Mouse (Mus musculus) mouse trophoblast stem cell (cell line): ENCODE measurements around the gene Retreg2.

Experiments used
- in situ Hi-C, 2 experiments: fragments of 300-500 bp; cut with MseI, MboI; formaldehyde crosslinking; loops; 2 replicates in 1 of 2; 3 replicates in 1 of 2; pipeline ENCODE4 v1.15.1; 2025

The Retreg2 gene

GRCm38 (mm10) chr1:75142301-75143261 lies at the start of gene Retreg2, which contains the start of gene Cnppd1:
Retreg2 (plus strand) TSS chr1:75142778.
Cnppd1 (minus strand) TSS chr1:75142711.
- in situ Hi-C loops: no loop called here

- in situ Hi-C loops: no loop called here
Observed at GRCm38 (mm10) chr1:75122211-75122610, 20.4 kb upstream of the Retreg2 start.

- in situ Hi-C loops: no loop called here
Observed at GRCm38 (mm10) chr1:75124346-75125321, 17.9 kb upstream of the Retreg2 start, which contains the start of gene Nhej1. Nhej1 (minus strand) TSS chr1:75125200.

GRCm38 (mm10) chr1:75125418-75125817 lies 17.2 kb upstream of the Retreg2 start:
- in situ Hi-C loops: no loop called here

GRCm38 (mm10) chr1:75128641-75129040 lies 13.9 kb upstream of the Retreg2 start:
- in situ Hi-C loops: no loop called here

GRCm38 (mm10) chr1:75133421-75134207 lies 9.0 kb upstream of the Retreg2 start, which contains the start of gene Slc23a3:
Slc23a3 (minus strand) TSS chr1:75133890.
- in situ Hi-C loops: no loop called here

- in situ Hi-C loops: no loop called here
Observed at GRCm38 (mm10) chr1:75136293-75136692, 6.3 kb upstream of the Retreg2 start.

GRCm38 (mm10) chr1:75136730-75137129 lies 5.8 kb upstream of the Retreg2 start:
- in situ Hi-C loops: no loop called here

GRCm38 (mm10) chr1:75138448-75138847 lies 4.1 kb upstream of the Retreg2 start:
- in situ Hi-C loops: no loop called here

- in situ Hi-C loops: no loop called here
Observed at GRCm38 (mm10) chr1:75140601-75141190, 1.9 kb upstream of the Retreg2 start.

GRCm38 (mm10) chr1:75141486-75142190 lies 940 bp upstream of the Retreg2 start:
- in situ Hi-C loops: no loop called here

- in situ Hi-C loops: no loop called here
Observed at GRCm38 (mm10) chr1:75145589-75145988, 3.0 kb downstream of the Retreg2 start.

- in situ Hi-C loops: no loop called here
Observed at GRCm38 (mm10) chr1:75147411-75148135, 5.0 kb downstream of the Retreg2 start.

- in situ Hi-C loops: no loop called here
Observed at GRCm38 (mm10) chr1:75148727-75149126, 6.1 kb downstream of the Retreg2 start.

GRCm38 (mm10) chr1:75155837-75156236 lies 13.3 kb downstream of the Retreg2 start:
- in situ Hi-C loops: no loop called here

- in situ Hi-C loops: no loop called here
Observed at GRCm38 (mm10) chr1:75158990-75159389, 16.4 kb downstream of the Retreg2 start.

GRCm38 (mm10) chr1:75159540-75160255 lies 17.1 kb downstream of the Retreg2 start:
- in situ Hi-C loops: no loop called here

GRCm38 (mm10) chr1:75160256-75160617 lies 17.7 kb downstream of the Retreg2 start:
- in situ Hi-C loops: no loop called here

- in situ Hi-C loops: no loop called here
Observed at GRCm38 (mm10) chr1:75168093-75168471, 25.5 kb downstream of the Retreg2 start.
